Mouse (Mus musculus) olfactory bulb, adult 2 months (tissue): ENCODE data around the gene Isca2.

Experiments
- CTCF ChIP-seq: fragments of 200-500 bp; IDR thresholded peaks from 2 replicates; pipeline ENCODE4 v1.5.1; 2012; ENCODE audit warnings: low read depth, mild to moderate bottlenecking, low read length, moderate library complexity; ENCODE audit not compliant: insufficient read depth
- POLR2A ChIP-seq: fragments of 200-500 bp; IDR thresholded peaks from 2 replicates; pipeline ENCODE4 v1.6.1; 2012; ENCODE audit warnings: mild to moderate bottlenecking, low read depth, low read length, moderate library complexity; ENCODE audit not compliant: insufficient read depth

DNA sequence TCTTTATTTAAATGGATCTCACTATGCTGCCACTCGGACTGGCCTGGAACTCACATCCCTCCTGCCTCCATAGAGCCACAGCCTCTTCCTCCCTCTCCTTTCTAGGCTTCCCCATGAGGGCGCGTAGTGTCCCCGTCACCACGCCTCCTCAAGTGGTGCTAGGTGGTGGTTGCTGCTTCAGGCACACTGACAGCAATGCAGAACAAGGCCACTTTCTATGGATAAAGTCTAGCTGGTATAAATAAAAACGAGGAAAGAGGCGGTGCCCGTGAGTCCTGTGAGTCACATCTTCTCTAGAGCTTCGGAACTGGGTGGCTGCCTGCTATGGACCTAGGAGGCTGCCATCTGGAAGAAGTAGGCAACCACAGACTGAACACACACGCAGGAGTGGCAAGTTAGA is 17.0 kb upstream of the Isca2 start:
- TF ChIP-seq CTCF (no peak), POLR2A (no peak)
